Mouse (Mus musculus) liver, embryonic 13.5 days (tissue): ENCODE results near the gene Taf6l. TPM values are rescaled to one million over a fixed set of nuclear protein-coding genes. Genes with fewer than 3 reads are reported as not detected.

Source experiments
- ATAC-seq: fragments of 200-750 bp; cut with Nextera tagmentation; 2 replicates; pipeline ENCODE4 v1.8.0; 2017; ENCODE audit warnings: low read depth, mild to moderate bottlenecking, moderate number of reproducible peaks, moderate library complexity
- DNase-seq: peaks from one replicate; pipeline ENCODE4 v3.0.0; 2022
- H3K27ac ChIP-seq: fragments of 300-500 bp; sonication (generic); 2 replicates; pipeline ENCODE4 v1.5.1; 2015; ENCODE audit warnings: moderate library complexity, mild to moderate bottlenecking, inconsistent platforms
- H3K27me3 ChIP-seq: fragments of 300-500 bp; sonication (generic); 2 replicates; pipeline ENCODE4 v1.6.1; 2015; ENCODE audit warnings: mild to moderate bottlenecking, inconsistent platforms
- H3K36me3 ChIP-seq: fragments of 300-500 bp; sonication (generic); 2 replicates; pipeline ENCODE4 v1.6.1; 2015; ENCODE audit warnings: mild to moderate bottlenecking, inconsistent platforms
- H3K4me1 ChIP-seq: fragments of 300-500 bp; sonication (generic); replicated peaks from 2 replicates; pipeline ENCODE4 v1.6.1; 2015; ENCODE audit warnings: inconsistent platforms
- H3K4me2 ChIP-seq: fragments of 300-500 bp; sonication (generic); 2 replicates; pipeline ENCODE4 v1.6.1; 2015; ENCODE audit warnings: inconsistent platforms, mild to moderate bottlenecking, moderate library complexity
- H3K4me3 ChIP-seq: fragments of 300-500 bp; sonication (generic); replicated peaks from 2 replicates; pipeline ENCODE4 v1.5.1; 2015; ENCODE audit warnings: mild to moderate bottlenecking, inconsistent platforms
- H3K9ac ChIP-seq: fragments of 300-500 bp; sonication (generic); 2 replicates; pipeline ENCODE4 v1.6.1; 2015; ENCODE audit warnings: mild to moderate bottlenecking, inconsistent platforms
- H3K9me3 ChIP-seq: fragments of 300-500 bp; sonication (generic); replicated peaks from 2 replicates; pipeline ENCODE4 v1.6.1; 2016; ENCODE audit warnings: inconsistent platforms
- WGBS: fragments of 180-500 bp; shearing (Covaris S2); methylation state at CpG from one replicate; pipeline ENCODE4 v1.1.7; 2015; ENCODE audit not compliant: insufficient replicate concordance; 5-methylcytosine and 5-hydroxymethylcytosine counted together
- polyA plus RNA-seq: library from polyadenylated mRNA; unstranded; fragments of >200 nt; fragmentation: Nextera tagmentation; extraction: Ambion mirVana; gene quantifications from 2 replicates; pipeline ENCODE4 v1.2.1, GENCODE M21; 2015

Gene Taf6l
- polyA plus RNA-seq, 1 experiment from 2014 or later = 16.6 TPM

- H3K27me3 ChIP-seq = no peaks in the 10 kb centered on the region
- peak overlapping the region; percentile 99 for H3K27ac ChIP-seq
- WGBS = 16% methylated on average over 14 of the region's 14 CpGs
- DNase-seq = no peak
- H3K4me2 ChIP-seq = peak overlapping the region; percentile 91
- peak overlapping the region; percentile 98 for H3K4me3 ChIP-seq
- ATAC-seq = no peak
- H3K4me1 ChIP-seq = peaks cover 50% of the 10 kb centered on the region
- H3K36me3 ChIP-seq = peaks cover 42% of the 10 kb centered on the region
- H3K9ac ChIP-seq = peak overlapping the region; percentile 99
- no peaks in the 10 kb centered on the region for H3K9me3 ChIP-seq
Observed at GRCm38 (mm10) chr19:8818301-8818798, 32.1 kb upstream of the Taf6l start.

DNA sequence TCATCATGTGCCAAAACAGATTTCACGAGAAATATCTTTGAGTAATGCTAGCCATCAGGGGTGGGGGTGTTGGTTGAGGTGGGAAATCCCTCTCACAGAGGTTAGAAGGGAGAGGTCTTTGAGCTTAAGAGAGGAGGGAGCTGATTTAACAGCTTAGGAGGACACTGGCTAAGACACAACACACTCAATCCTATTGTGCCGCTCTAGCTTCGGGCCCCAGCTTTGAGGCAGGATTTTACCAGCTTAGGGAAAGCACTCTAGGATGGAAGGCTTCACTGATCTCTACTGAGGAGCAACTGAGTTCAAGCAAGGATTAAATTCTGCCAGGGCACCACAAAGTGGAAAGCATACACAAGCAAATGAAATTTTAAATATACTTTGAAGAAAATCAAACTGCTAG lies 30.8 kb upstream of the Taf6l start:
- H3K9me3 ChIP-seq = no peaks in the 10 kb centered on the region
- peak overlapping the region; percentile 98 for H3K4me3 ChIP-seq
- peak overlapping the region; percentile 52 for H3K4me2 ChIP-seq
- 0 out of 2 replicates have a peak overlapping the region, but pooled peaks have one; percentile 58 for H3K27ac ChIP-seq
- 74% methylated on average over 3 of the region's 3 CpGs for WGBS
- ATAC-seq (no peak), DNase-seq (no peak)
- H3K36me3 ChIP-seq = peaks cover 48% of the 10 kb centered on the region
- H3K27me3 ChIP-seq = no peaks in the 10 kb centered on the region
- peak overlapping the region; percentile 99 for H3K9ac ChIP-seq
- H3K4me1 ChIP-seq = peaks cover 37% of the 10 kb centered on the region

- H3K36me3 ChIP-seq = peaks cover 58% of the 10 kb centered on the region
Observed at GRCm38 (mm10) chr19:8815812-8816211, 29.6 kb upstream of the Taf6l start.

DNA sequence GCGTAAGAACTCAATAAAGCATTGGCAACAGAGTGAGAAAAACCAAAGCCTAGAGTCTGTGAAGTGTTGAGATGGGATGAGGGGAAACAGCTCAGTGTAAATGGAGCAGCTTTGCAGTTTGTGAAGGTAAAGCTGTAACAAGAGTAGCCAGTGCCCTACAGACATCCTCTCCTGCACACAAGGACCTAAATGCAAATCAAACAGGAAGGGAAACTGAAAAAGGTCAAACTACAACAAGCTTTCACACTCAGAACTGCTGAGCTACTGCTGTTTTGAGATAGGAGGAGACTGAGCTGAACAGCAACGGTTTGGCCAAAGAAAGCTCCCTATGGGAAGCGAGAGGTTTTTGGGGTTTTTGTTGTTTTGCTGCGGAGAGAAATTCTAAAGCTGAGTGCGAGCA lies 20.6 kb upstream of the Taf6l start:
- WGBS = 84% methylated on average over 5 of the region's 5 CpGs
- DNase-seq (no peak), ATAC-seq (no peak)
- no peak overlapping the region for H3K27ac ChIP-seq
- no peak overlapping the region for H3K9ac ChIP-seq
- H3K4me3 ChIP-seq = no peak overlapping the region
- H3K27me3 ChIP-seq = no peaks in the 10 kb centered on the region
- H3K9me3 ChIP-seq = no peaks in the 10 kb centered on the region
- peaks cover 23% of the 10 kb centered on the region for H3K4me1 ChIP-seq
- peaks cover 51% of the 10 kb centered on the region for H3K36me3 ChIP-seq
- H3K4me2 ChIP-seq = no peak overlapping the region

More at GRCm38 (mm10) chr19:8815812-8816211, 29.6 kb upstream of the Taf6l start:
- no peak for DNase-seq
- Histone ChIP-seq H3K4me1 (peaks cover 33% of the 10 kb centered on the region), H3K9ac (no peak overlapping the region), H3K27ac (no peak overlapping the region), H3K4me2 (no peak overlapping the region), H3K27me3 (no peaks in the 10 kb centered on the region), H3K9me3 (no peaks in the 10 kb centered on the region), H3K4me3 (no peak overlapping the region)
- no peak for ATAC-seq
- 87% methylated on average over 11 of the region's 11 CpGs for WGBS

DNA sequence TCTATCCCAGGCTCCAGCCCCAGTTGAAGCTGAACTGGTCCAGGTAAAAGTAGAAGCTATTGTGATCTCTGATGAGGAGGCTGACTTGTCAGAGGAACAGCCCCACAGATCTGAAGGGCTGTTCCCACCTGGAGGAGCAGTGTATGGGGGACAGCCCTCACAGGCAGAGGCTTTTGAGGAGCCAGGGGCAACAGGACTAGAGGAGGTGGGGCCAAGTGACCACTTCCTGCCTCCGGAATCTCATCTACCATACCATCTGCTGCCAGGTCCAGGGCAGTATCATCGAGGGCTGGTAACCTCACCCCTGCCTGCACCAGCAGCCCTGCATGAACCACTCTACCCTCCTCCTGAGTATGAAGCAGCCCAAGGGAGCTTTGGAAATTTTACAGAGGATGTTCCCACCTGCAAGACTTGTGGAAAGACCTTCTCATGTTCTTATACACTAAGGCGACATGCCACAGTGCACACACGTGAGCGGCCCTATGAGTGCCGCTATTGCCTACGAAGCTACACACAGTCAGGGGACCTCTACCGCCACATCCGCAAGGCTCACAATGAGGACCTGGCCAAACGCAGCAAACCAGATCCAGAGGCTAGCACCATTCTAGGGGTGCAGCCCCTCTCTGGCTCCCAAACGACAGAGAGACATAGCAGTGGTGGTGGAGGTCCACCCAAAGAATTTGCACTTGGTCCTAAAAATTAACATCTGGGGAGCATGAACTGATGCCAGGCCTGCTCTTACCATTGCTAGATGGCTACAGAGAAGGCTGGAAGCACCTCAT lies 17.9 kb upstream of the Taf6l start:
- DNase-seq (no peak), ATAC-seq (no peak)
- H3K36me3 ChIP-seq = peaks cover 29% of the 10 kb centered on the region
- 62% methylated on average over 11 of the region's 11 CpGs for WGBS
- H3K9me3 ChIP-seq = no peaks in the 10 kb centered on the region
- H3K9ac ChIP-seq = peak overlapping the region; percentile 37; the same call in 1 of the 2 replicates
- H3K4me1 ChIP-seq = peaks cover 36% of the 10 kb centered on the region
- 0 out of 2 replicates have a peak overlapping the region, but pooled peaks have one; percentile 4 for H3K4me2 ChIP-seq
- H3K27ac ChIP-seq = peak overlapping the region; percentile 72
- no peaks in the 10 kb centered on the region for H3K27me3 ChIP-seq
- no peak overlapping the region for H3K4me3 ChIP-seq

GRCm38 (mm10) chr19:8803204-8803780 lies 17.1 kb upstream of the Taf6l start:
- Histone ChIP-seq H3K9ac (peak overlapping the region; percentile 37; the same call in 1 of the 2 replicates), H3K4me1 (peaks cover 41% of the 10 kb centered on the region), H3K9me3 (no peaks in the 10 kb centered on the region), H3K27ac (peak overlapping the region; percentile 72), H3K4me2 (peak overlapping the region; percentile 78), H3K27me3 (no peaks in the 10 kb centered on the region), H3K4me3 (peak overlapping the region; percentile 68), H3K36me3 (peaks cover 24% of the 10 kb centered on the region)
- ATAC-seq = no peak
- 63% methylated on average over 9 of the region's 9 CpGs for WGBS
- DNase-seq = no peak

DNA sequence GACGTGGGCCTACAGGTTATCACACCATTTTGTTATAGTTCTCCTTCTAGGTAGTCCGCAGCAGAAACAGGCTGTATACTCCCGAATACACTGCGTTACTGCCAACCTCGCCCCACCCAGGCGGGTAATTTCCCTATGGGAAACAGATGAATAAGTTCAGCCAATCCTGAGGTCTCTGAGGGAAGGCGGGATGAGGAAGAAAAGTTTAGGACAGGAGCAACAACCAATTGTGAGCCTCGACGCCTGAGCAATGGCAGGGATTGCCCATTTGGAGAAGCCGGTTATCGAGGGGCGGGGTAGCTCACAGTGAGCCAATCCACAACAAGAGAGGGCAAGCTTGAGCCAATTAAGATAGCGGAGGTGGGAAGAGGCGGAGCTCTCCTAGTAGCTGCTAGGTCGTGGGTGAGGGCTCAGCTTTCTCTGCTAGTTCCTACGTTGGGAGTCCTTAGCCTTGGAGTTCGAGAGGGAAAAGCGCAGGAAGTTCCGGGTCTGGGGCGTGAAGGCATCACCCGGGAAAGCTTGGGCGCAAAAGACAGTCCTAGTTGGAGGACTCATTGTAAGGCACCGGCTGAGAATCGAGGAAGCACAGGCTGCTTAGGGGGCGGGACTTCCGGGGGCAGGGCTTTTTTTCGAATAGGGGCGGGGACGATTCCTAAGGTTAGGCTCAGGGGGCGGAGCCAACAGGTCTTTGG lies 16.1 kb upstream of the Taf6l start, which contains the start of gene Zbtb3:
Gene Zbtb3 (plus strand): TSS at position 426 of the 692 bp plus-strand sequence.
- no peaks in the 10 kb centered on the region for H3K9me3 ChIP-seq
- H3K4me1 ChIP-seq = peaks cover 48% of the 10 kb centered on the region
- peak within 1 kb of the TSS; percentile 78 for H3K4me2 ChIP-seq
- no peaks in the 10 kb centered on the region for H3K27me3 ChIP-seq
- H3K4me3 ChIP-seq = peak within 1 kb of the TSS; percentile 68
- H3K27ac ChIP-seq = peak within 1 kb of the TSS; percentile 80
- ATAC-seq (peak; percentile 95), DNase-seq (peak; percentile 97)
- peak within 1 kb of the TSS; percentile 69 for H3K9ac ChIP-seq
- peaks cover 17% of the 10 kb centered on the region for H3K36me3 ChIP-seq
- WGBS = under 1% methylated on average over 30 of the region's 30 CpGs

DNA sequence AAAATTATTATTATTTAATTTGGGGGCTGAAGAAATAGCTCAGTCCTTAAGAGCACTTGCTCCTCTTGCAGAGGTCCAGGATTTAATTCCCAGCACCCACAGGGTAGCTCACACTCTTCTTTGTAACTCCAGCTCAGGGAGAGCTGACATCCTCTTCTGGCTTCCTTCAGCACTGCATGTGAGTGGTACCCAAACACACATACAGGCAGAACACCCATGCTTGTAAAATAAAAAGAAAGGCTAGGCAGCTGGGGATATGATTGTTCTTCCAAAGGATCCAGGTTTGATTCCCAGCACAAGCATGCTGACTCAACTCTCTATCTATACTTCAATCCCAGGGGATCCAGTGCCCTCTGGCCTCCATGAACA lies 12.7 kb upstream of the Taf6l start:
- H3K4me3 ChIP-seq = peak overlapping the region; percentile 73
- DNase-seq (no peak), ATAC-seq (no peak)
- H3K9ac ChIP-seq = no peak overlapping the region; the same call in 1 of the 2 replicates
- peaks cover 50% of the 10 kb centered on the region for H3K4me1 ChIP-seq
- no peaks in the 10 kb centered on the region for H3K9me3 ChIP-seq
- no peak overlapping the region for H3K27ac ChIP-seq
- H3K4me2 ChIP-seq = peak overlapping the region; percentile 79
- no peaks in the 10 kb centered on the region for H3K27me3 ChIP-seq
- peaks cover 20% of the 10 kb centered on the region for H3K36me3 ChIP-seq

DNA sequence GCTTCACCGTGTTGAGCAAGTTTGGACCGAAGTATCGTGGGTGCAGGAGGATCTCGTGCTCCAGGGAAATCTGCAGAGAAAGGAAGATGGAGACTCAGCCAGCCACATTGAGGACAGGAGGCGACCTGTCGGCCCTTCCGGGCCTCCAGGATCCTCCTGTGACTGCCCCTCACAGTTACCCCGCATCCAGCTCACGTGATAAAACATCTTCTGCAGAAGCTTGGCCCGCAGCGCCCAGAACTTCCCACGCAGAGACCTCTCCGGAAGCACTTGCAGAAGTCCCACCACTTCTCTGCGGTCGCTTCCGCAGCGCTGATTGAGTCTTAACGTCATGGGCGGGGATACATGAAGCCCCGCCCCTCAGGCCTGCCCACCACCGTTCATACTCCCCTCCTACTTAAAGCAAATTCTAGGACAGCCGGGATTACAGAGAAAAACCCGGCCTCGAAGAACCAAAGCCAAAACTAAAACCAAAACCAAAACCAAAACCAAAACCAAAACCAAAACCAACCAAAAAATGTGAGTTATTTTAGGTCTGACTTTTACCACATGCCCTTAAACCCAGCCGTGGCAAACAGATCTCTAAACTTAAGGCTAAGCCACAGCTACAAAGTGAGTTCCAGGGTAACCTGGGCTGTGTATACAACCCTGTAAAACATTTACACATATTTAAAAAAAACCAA lies 12.2 kb upstream of the Taf6l start, which contains the start of gene Polr2g:
Gene Polr2g (minus strand): TSS at position 314 of the 683 bp plus-strand sequence.
- Histone ChIP-seq H3K4me1 (peaks cover 45% of the 10 kb centered on the region), H3K9me3 (no peaks in the 10 kb centered on the region), H3K4me3 (peak within 1 kb of the TSS; percentile 73), H3K9ac (peak within 1 kb of the TSS; percentile 79), H3K27me3 (no peaks in the 10 kb centered on the region), H3K36me3 (peaks cover 25% of the 10 kb centered on the region), H3K27ac (peak within 1 kb of the TSS; percentile 60), H3K4me2 (peak within 1 kb of the TSS; percentile 79)
- peak; percentile 60 for ATAC-seq
- peak; percentile 79 for DNase-seq
- WGBS = 1% methylated on average over 25 of the region's 25 CpGs

GRCm38 (mm10) chr19:8790171-8790570 lies 4.0 kb upstream of the Taf6l start:
- H3K9ac ChIP-seq = no peak overlapping the region
- WGBS = 64% methylated on average over 7 of the region's 7 CpGs
- no peak for ATAC-seq

More at GRCm38 (mm10) chr19:8790171-8790570, 4.0 kb upstream of the Taf6l start:
- H3K27me3 ChIP-seq = no peaks in the 10 kb centered on the region
- no peak overlapping the region for H3K27ac ChIP-seq
- H3K9me3 ChIP-seq = no peaks in the 10 kb centered on the region
- H3K4me3 ChIP-seq = no peak overlapping the region
- no peak overlapping the region for H3K4me2 ChIP-seq
- peaks cover 14% of the 10 kb centered on the region for H3K4me1 ChIP-seq
- DNase-seq = no peak
- H3K36me3 ChIP-seq = peaks cover 35% of the 10 kb centered on the region
